Mouse (Mus musculus): ENCODE measurements around the gene Msto1.
"Not testable (repeated sequence)": the region's sequence is repeated elsewhere in the genome, so short reads cannot be mapped to it uniquely, and the experiment has no call there.

Gene Msto1

GRCm38 (mm10) chr3:88904803-88905202, 9.0 kb downstream of the Msto1 start:
- DNase-seq (ENCODE audit: low spot score): no peak

- DNase-seq (ENCODE audit: low spot score): not testable (repeated sequence)
These were observed 20.8 kb downstream of the Msto1 start for GRCm38 (mm10) chr3:88893011-88893410.

- not testable (repeated sequence) for DNase-seq (ENCODE audit: low spot score)
These were observed 31.3 kb downstream of the Msto1 start for GRCm38 (mm10) chr3:88882536-88882935.

GRCm38 (mm10) chr3:88868449-88868848, 45.4 kb downstream of the Msto1 start:
- not testable (repeated sequence) for DNase-seq (ENCODE audit: low spot score)

GRCm38 (mm10) chr3:88867177-88867576, 46.6 kb downstream of the Msto1 start:
- DNase-seq (ENCODE audit: low spot score): not testable (repeated sequence)

- not testable (repeated sequence) for DNase-seq (ENCODE audit: low spot score)
These were observed 47.1 kb downstream of the Msto1 start for GRCm38 (mm10) chr3:88866735-88867134.

GRCm38 (mm10) chr3:88862129-88862528, 51.7 kb downstream of the Msto1 start:
- DNase-seq (ENCODE audit: low spot score): no peak

GRCm38 (mm10) chr3:88855837-88856236, 58.0 kb downstream of the Msto1 start:
- no peak for DNase-seq (ENCODE audit: low spot score)

Data from layer of hippocampus, adult 11-12 months (tissue).